Mouse (Mus musculus): Measurements from ENCODE around the gene Rbm45.

- no peak for TF ChIP-seq POLR2A (IDR thresholded peaks at IDR 0.05; ENCODE audit: borderline replicate concordance, insufficient read depth, low read length)
- TF ChIP-seq CTCF (IDR thresholded peaks at IDR 0.05; ENCODE audit: borderline replicate concordance, insufficient read depth, low read depth, low read length): no peak
Measured at GRCm38 (mm10) chr2:76324463-76324862, 45.3 kb upstream of the Rbm45 start.
